In genomic region chr5:24444746-24445427, GRCm38 (mm10) we compare ENCODE assay signal across 8 mouse cellular contexts. TPM values are rescaled to one million over a fixed set of nuclear protein-coding genes. Genes with fewer than 3 reads are reported as not detected.
DNase-seq lines count a peak whose midpoint lies in the region; ATAC-seq and TF ChIP-seq lines count a peak whose summit lies in the region.

Gene Fastk, minus strand, starts transcription at chr5:24445287.

- TF ChIP-seq POLR2A in bone marrow, adult 2 months (IDR thresholded peaks at IDR 0.05; ENCODE audit: borderline replicate concordance, control insufficient read depth, low read depth, low read length), result peak; percentile 74; the same call in 1 of the 2 replicates
- peak; percentile 91 for TF ChIP-seq POLR2A in heart, adult 2 months (IDR thresholded peaks at IDR 0.05; ENCODE audit: insufficient read depth, low read depth, low read length)

- H3K9ac ChIP-seq in embryonic facial prominence, embryonic 14.5 days (ENCODE audit: low read depth, low read length), result peak within 1 kb of the TSS; percentile 95
- peak within 1 kb of the TSS; percentile 91 for H3K9ac ChIP-seq in heart, adult 2 months (ENCODE audit: low read depth, low read length)
- H3K9ac ChIP-seq in limb, embryonic 12.5 days (replicated peaks), result peak within 1 kb of the TSS; percentile 90
- peak within 1 kb of the TSS; percentile 92 for H3K9ac ChIP-seq in midbrain, embryonic 14.5 days (replicated peaks; ENCODE audit: low read length)

- H3K79me2 ChIP-seq in heart, adult 2 months (replicated peaks; ENCODE audit: control insufficient read depth, insufficient read depth, low read length), result no peaks in the 10 kb centered on the region

- intact Hi-C loops in heart, adult 2 months (cut with DNase I), result loop anchor here (2.0 to 10.0 kb wide), 2 partner anchors 18 to 390 kb away; no protein-coding TSS in a partner anchor

- DNase-seq in 3T3-L1 (ENCODE audit: low read depth, low spot score), result peak; percentile 86
- DNase-seq in embryonic facial prominence, embryonic 14.5 days (ENCODE audit: low spot score), result peak; percentile 97
- peak; percentile 95 to 97 for DNase-seq in heart, adult 2 months
- peak; percentile 93 for DNase-seq in kidney, adult 8-10 months
- peak; percentile 98 for DNase-seq in midbrain, embryonic 14.5 days
- peak; percentile 87 for DNase-seq in spleen, adult 12 weeks (ENCODE audit: low spot score)

- WGBS in bone marrow, adult 2 months, result under 1% methylated on average over 60 of the region's 60 CpGs
- WGBS in embryonic facial prominence, embryonic 14.5 days, result 0% methylated on average over 17 of the region's 60 CpGs
- WGBS in heart, adult 2 months, result under 1% methylated on average over 60 of the region's 60 CpGs
- under 1% methylated on average over 60 of the region's 60 CpGs for WGBS in limb, embryonic 12.5 days
- WGBS in midbrain, embryonic 14.5 days, result under 1% methylated on average over 60 of the region's 60 CpGs

- H3K36me3 ChIP-seq in embryonic facial prominence, embryonic 14.5 days (ENCODE audit: control insufficient read depth, insufficient read depth, low read length), result peaks cover 40% of the 10 kb centered on the region
- H3K36me3 ChIP-seq in heart, adult 2 months (ENCODE audit: control insufficient read depth, insufficient read depth, low read length), result no peaks in the 10 kb centered on the region
- peaks cover 47% of the 10 kb centered on the region for H3K36me3 ChIP-seq in limb, embryonic 12.5 days
- H3K36me3 ChIP-seq in midbrain, embryonic 14.5 days (ENCODE audit: control insufficient read depth, insufficient read depth, low read length), result peaks cover 34% of the 10 kb centered on the region

- peak within 1 kb of the TSS; percentile 87 for H3K4me3 ChIP-seq in bone marrow, adult 2 months (replicated peaks; ENCODE audit: control insufficient read depth, low read depth, low read length)
- H3K4me3 ChIP-seq in embryonic facial prominence, embryonic 14.5 days (ENCODE audit: low read depth, low read length), result peak within 1 kb of the TSS; percentile 89
- peak within 1 kb of the TSS; percentile 76 for H3K4me3 ChIP-seq in heart, adult 2 months
- H3K4me3 ChIP-seq in limb, embryonic 12.5 days (replicated peaks), result peak within 1 kb of the TSS; percentile 93
- peak within 1 kb of the TSS; percentile 94 for H3K4me3 ChIP-seq in midbrain, embryonic 14.5 days (replicated peaks; ENCODE audit: low read depth, low read length)

- H3K4me2 ChIP-seq in embryonic facial prominence, embryonic 14.5 days (ENCODE audit: low read depth, low read length), result peak within 1 kb of the TSS; percentile 80
- H3K4me2 ChIP-seq in limb, embryonic 12.5 days, result peak within 1 kb of the TSS; percentile 94
- H3K4me2 ChIP-seq in midbrain, embryonic 14.5 days (ENCODE audit: low read length), result peak within 1 kb of the TSS; percentile 95

- ATAC-seq in embryonic facial prominence, embryonic 14.5 days (ENCODE audit: low read depth), result peak; percentile 91
- ATAC-seq in limb, embryonic 12.5 days (ENCODE audit: insufficient number of reproducible peaks, insufficient read depth, low FRiP score, low TSS enrichment, low read depth), result peak; percentile 78
- peak; percentile 86 for ATAC-seq in midbrain, embryonic 14.5 days (ENCODE audit: low FRiP score, low TSS enrichment)

- TF ChIP-seq EP300 in heart, adult 2 months (IDR thresholded peaks at IDR 0.05; ENCODE audit: insufficient read depth, low read depth, low read length), result peak; percentile 69

- H3K4me1 ChIP-seq in bone marrow, adult 2 months (ENCODE audit: control insufficient read depth, insufficient read depth, low read length), result peaks cover 1% of the 10 kb centered on the region; the same call in 1 of the 2 replicates
- peaks cover 9% of the 10 kb centered on the region for H3K4me1 ChIP-seq in embryonic facial prominence, embryonic 14.5 days (ENCODE audit: control insufficient read depth, insufficient read depth, low read length)
- peaks cover 3% of the 10 kb centered on the region; the same call in 1 of the 2 replicates for H3K4me1 ChIP-seq in heart, adult 2 months (ENCODE audit: control insufficient read depth, insufficient read depth, low read length)
- peaks cover 20% of the 10 kb centered on the region for H3K4me1 ChIP-seq in limb, embryonic 12.5 days (replicated peaks)
- peaks cover 24% of the 10 kb centered on the region for H3K4me1 ChIP-seq in midbrain, embryonic 14.5 days (ENCODE audit: control insufficient read depth, insufficient read depth, low read length)

- TF ChIP-seq CTCF in bone marrow, adult 2 months (IDR thresholded peaks at IDR 0.05; ENCODE audit: control insufficient read depth, insufficient read depth, low read length), result peak; percentile 4; the same call in 1 of the 2 replicates
- TF ChIP-seq CTCF in heart, adult 2 months (IDR thresholded peaks at IDR 0.05), result no peak

- H3K27me3 ChIP-seq in embryonic facial prominence, embryonic 14.5 days (replicated peaks; ENCODE audit: control insufficient read depth, insufficient read depth, low read length), result no peaks in the 10 kb centered on the region
- no peaks in the 10 kb centered on the region for H3K27me3 ChIP-seq in heart, adult 2 months (ENCODE audit: control insufficient read depth, insufficient read depth, low read length)
- no peaks in the 10 kb centered on the region for H3K27me3 ChIP-seq in limb, embryonic 12.5 days
- no peaks in the 10 kb centered on the region for H3K27me3 ChIP-seq in midbrain, embryonic 14.5 days (ENCODE audit: control insufficient read depth, insufficient read depth, low read length)

- peak within 1 kb of the TSS; percentile 86 for H3K27ac ChIP-seq in bone marrow, adult 2 months (ENCODE audit: control insufficient read depth, insufficient read depth, low read depth, low read length, poor library complexity)
- H3K27ac ChIP-seq in embryonic facial prominence, embryonic 14.5 days (replicated peaks; ENCODE audit: low read depth, low read length), result peak within 1 kb of the TSS; percentile 90
- H3K27ac ChIP-seq in heart, adult 2 months, result peak within 1 kb of the TSS; percentile 97
- H3K27ac ChIP-seq in limb, embryonic 12.5 days, result peak within 1 kb of the TSS; percentile 93
- H3K27ac ChIP-seq in midbrain, embryonic 14.5 days (replicated peaks; ENCODE audit: low read depth, low read length), result peak within 1 kb of the TSS; percentile 89

- no peaks in the 10 kb centered on the region for H3K9me3 ChIP-seq in embryonic facial prominence, embryonic 14.5 days (ENCODE audit: control insufficient read depth, low read length)
- no peaks in the 10 kb centered on the region for H3K9me3 ChIP-seq in limb, embryonic 12.5 days
- H3K9me3 ChIP-seq in midbrain, embryonic 14.5 days (ENCODE audit: control insufficient read depth, low read length), result no peaks in the 10 kb centered on the region

RNA-seq across cellular contexts. Expression of gene Fastk, which starts in this region (rescaled TPM):
- 54.3 and 81.0 TPM in 2 replicates for polyA plus RNA-seq in bone marrow, adult 2 months (2011; ENCODE audit: insufficient read depth, insufficient read length, low replicate concordance, missing spikeins)
- 111 and 119 TPM in 2 replicates for polyA plus RNA-seq in embryonic facial prominence, embryonic 14.5 days (2014; fragmentation: Nextera tagmentation; extraction: Ambion mirVana)
- 100 to 1,000 TPM; 287 to 328 TPM for total RNA-seq in heart, adult 2 months (2021)
- 609 and 613 TPM in 2 replicates for polyA plus RNA-seq in heart, adult 2 months (2012; rRNA removed)
- 105 TPM in 2 replicates for polyA plus RNA-seq in limb, embryonic 12.5 days (2016; fragmentation: Nextera tagmentation; extraction: Ambion mirVana)
- 91.8 and 105 TPM in 2 replicates for polyA plus RNA-seq in midbrain, embryonic 14.5 days (2014; fragmentation: Nextera tagmentation; extraction: Ambion mirVana)

Comparison
In these comparisons a context has a peak if more than half of its experiments do, and no peak if none do; other contexts are left out.
1. Peak in every context shown above with its lines: DNase-seq, ATAC-seq, H3K4me3 ChIP-seq and H3K27ac ChIP-seq.